Mouse (Mus musculus) lung, postnatal 0 days (tissue): ENCODE data around the gene St6gal1. TPM values are rescaled to one million over a fixed set of nuclear protein-coding genes. Genes with fewer than 3 reads are reported as not detected.

Experiments
- ATAC-seq: fragments of 200-750 bp; cut with Nextera tagmentation; 2 replicates; pipeline ENCODE4 v1.8.0; 2017; ENCODE audit warnings: moderate library complexity
- DNase-seq: peaks from one replicate; pipeline ENCODE4 v3.0.0-alpha.2; 2016; ENCODE audit warnings: low spot score
- H3K27ac ChIP-seq: fragments of 300-500 bp; sonication (generic); 2 replicates; pipeline ENCODE4 v1.5.1; 2014; ENCODE audit warnings: antibody characterized with exemption, mild to moderate bottlenecking, low read length, mixed read lengths
- H3K27me3 ChIP-seq: fragments of 300-500 bp; sonication (generic); replicated peaks from 2 replicates; pipeline ENCODE4 v1.6.1; 2014; ENCODE audit warnings: low read length, mixed read lengths; ENCODE audit not compliant: insufficient read depth
- H3K36me3 ChIP-seq: fragments of 300-500 bp; sonication (generic); 2 replicates; pipeline ENCODE4 v1.6.1; 2014; ENCODE audit warnings: low read length, mixed read lengths; ENCODE audit not compliant: insufficient read depth
- H3K4me1 ChIP-seq: fragments of 300-500 bp; sonication (generic); 2 replicates; pipeline ENCODE4 v1.6.1; 2014; ENCODE audit warnings: antibody characterized with exemption, low read depth, low read length, mixed read lengths; ENCODE audit not compliant: insufficient read depth
- H3K4me2 ChIP-seq: fragments of 300-500 bp; sonication (generic); replicated peaks from 2 replicates; pipeline ENCODE4 v1.6.1; 2014; ENCODE audit warnings: low read depth, mild to moderate bottlenecking, low read length, moderate library complexity, mixed read lengths
- H3K4me3 ChIP-seq: fragments of 300-500 bp; sonication (generic); 2 replicates; pipeline ENCODE4 v1.5.1; 2014; ENCODE audit warnings: low read depth, low read length
- H3K9ac ChIP-seq: fragments of 300-500 bp; sonication (generic); replicated peaks from 2 replicates; pipeline ENCODE4 v1.6.1; 2014; ENCODE audit warnings: low read depth, mild to moderate bottlenecking
- H3K9me3 ChIP-seq: fragments of 300-500 bp; sonication (generic); 2 replicates; pipeline ENCODE4 v1.6.1; 2016; ENCODE audit warnings: low read length, mixed read lengths
- CTCF ChIP-seq: IDR thresholded peaks from 2 replicates; pipeline ENCODE4 v1.5.1; 2016; ENCODE audit warnings: antibody characterized with exemption, mild to moderate bottlenecking
- EP300 ChIP-seq: IDR thresholded peaks from 2 replicates; pipeline ENCODE4 v1.6.1; 2016; ENCODE audit warnings: antibody characterized with exemption, mild to moderate bottlenecking, control low read depth
- WGBS: fragments of 180-500 bp; shearing (Covaris S2); extraction: QIAGEN DNeasy Blood & Tissue Kit; methylation state at CpG from one replicate; pipeline ENCODE4 v1.1.7; 2014; 5-methylcytosine and 5-hydroxymethylcytosine counted together
- polyA plus RNA-seq: library from polyadenylated mRNA; unstranded; fragments of >200 nt; fragmentation: Nextera tagmentation; extraction: Ambion mirVana; gene quantifications from 2 replicates; pipeline ENCODE4 v1.2.1, GENCODE M21; 2015

The St6gal1 gene
- polyA plus RNA-seq, 1 experiment from 2014 or later, result 46.4 TPM

DNA sequence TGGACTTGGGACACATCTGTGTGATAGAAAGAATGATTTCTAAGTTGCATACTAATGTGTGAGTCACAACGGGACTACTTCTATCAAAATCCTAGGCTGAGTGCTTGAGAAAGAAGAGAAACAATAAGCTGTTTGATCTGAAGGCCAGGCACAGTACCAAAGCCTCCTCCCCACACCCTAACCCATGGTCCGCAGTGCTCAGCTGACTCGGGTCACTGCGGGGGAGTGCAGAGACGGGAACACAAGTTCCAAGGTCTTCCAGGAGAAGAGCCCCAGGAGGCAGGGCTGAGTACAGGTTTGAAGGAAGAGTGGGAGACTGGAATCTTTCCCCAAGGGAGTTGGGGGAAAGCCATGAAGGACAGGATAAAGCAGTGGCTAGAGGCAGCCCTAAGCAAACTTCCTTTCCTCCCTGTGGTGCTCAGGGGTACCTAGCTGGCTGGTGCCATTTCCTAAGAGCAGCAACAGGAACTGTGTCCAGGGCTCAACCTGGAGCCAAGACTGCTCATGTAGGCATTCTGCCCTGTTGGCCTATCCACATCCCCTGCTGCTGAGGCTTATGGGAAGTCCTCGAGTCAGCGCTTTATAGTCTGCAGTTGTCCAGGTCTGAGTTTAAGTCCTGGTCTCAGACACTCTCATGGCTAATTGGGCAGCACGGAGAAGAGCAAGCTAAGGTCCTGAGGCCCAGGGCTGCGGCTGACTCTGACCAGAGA is 48.1 kb downstream of the St6gal1 start:
- H3K4me3 ChIP-seq, result no peak overlapping the region
- no peak overlapping the region for H3K4me2 ChIP-seq
- H3K27me3 ChIP-seq, result no peaks in the 10 kb centered on the region
- TF ChIP-seq CTCF, result no peak
- TF ChIP-seq EP300, result no peak
- H3K27ac ChIP-seq, result peak overlapping the region; percentile 59
- peak; percentile 29; the same call in 1 of the 2 replicates for ATAC-seq
- H3K36me3 ChIP-seq, result no peaks in the 10 kb centered on the region
- 53% methylated on average over 9 of the region's 9 CpGs for WGBS
- no peaks in the 10 kb centered on the region for H3K9me3 ChIP-seq
- H3K9ac ChIP-seq, result no peak overlapping the region
- DNase-seq, result no peak
- peaks cover 29% of the 10 kb centered on the region for H3K4me1 ChIP-seq

DNA sequence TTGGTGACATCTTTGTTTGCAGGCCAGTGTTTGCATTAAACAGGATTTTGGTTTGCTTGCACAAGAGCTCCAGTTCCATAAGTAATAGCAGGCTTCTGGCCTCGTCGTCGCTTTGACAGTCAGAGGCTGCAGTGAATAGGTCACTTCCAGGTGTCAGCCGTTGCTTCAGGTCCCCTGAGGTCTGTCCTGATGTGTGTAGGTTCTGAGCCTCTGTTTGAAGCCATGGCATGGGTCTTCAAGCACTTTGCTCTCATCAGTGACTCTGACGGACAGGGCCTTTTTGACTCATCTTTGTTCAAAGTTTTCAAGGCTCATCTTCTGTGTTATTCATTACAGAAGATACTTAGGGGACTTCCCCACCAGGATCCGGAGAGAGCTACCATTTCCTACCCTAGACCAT is 49.5 kb downstream of the St6gal1 start:
- no peak overlapping the region for H3K27ac ChIP-seq

DNA sequence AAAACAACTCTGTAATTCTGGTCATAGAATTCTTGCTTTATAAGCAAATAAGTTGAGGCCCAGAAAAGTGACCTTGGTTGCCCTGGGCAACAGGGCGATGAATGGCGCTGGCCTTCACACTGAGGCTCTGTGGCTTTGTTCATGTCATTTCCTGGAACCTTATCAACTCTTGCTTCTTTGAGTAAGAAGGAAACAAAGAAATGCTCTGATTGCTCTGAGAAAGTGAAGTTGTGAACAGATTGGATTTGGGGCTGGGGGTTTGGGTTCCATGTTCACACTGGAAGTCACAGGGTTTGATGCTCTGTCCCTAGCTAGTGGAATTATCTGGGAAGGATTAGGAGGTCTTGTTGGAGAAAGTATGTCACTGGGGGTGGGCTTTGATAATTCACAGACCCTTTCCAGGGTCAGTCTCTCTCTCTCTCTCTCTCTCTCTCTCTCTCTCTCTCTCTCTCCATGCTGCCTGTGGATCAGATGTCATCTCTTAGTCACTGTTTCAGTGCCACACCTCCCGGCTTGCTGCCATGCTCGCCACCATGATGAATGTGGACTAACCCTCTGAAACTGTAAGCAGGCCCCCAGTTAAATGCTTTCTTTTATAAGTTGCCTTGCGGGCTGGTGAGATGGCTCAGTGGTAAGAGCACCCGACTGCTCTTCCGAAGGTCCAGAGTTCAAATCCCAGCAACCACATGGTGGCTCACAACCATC is 50.2 kb downstream of the St6gal1 start:
- DNase-seq (no peak), ATAC-seq (no peak)
- no peaks in the 10 kb centered on the region for H3K9me3 ChIP-seq
- H3K36me3 ChIP-seq, result no peaks in the 10 kb centered on the region
- 87% methylated on average over 7 of the region's 7 CpGs for WGBS
- H3K4me1 ChIP-seq, result peaks cover 23% of the 10 kb centered on the region
- no peak for TF ChIP-seq EP300
- TF ChIP-seq CTCF, result no peak
- H3K9ac ChIP-seq, result no peak overlapping the region
- no peak overlapping the region for H3K4me2 ChIP-seq
- H3K27ac ChIP-seq, result no peak overlapping the region
- H3K27me3 ChIP-seq, result no peaks in the 10 kb centered on the region
- H3K4me3 ChIP-seq, result no peak overlapping the region

More for the DNA sequence above, 49.5 kb downstream of the St6gal1 start:
- Histone ChIP-seq H3K9me3 (no peaks in the 10 kb centered on the region), H3K27me3 (no peaks in the 10 kb centered on the region), H3K4me2 (no peak overlapping the region), H3K36me3 (no peaks in the 10 kb centered on the region), H3K4me1 (peaks cover 29% of the 10 kb centered on the region), H3K4me3 (no peak overlapping the region), H3K9ac (no peak overlapping the region)
- no peak for ATAC-seq
- TF ChIP-seq CTCF, result no peak
- no peak for TF ChIP-seq EP300
- no peak for DNase-seq
- 58% methylated on average over 6 of the region's 6 CpGs for WGBS

DNA sequence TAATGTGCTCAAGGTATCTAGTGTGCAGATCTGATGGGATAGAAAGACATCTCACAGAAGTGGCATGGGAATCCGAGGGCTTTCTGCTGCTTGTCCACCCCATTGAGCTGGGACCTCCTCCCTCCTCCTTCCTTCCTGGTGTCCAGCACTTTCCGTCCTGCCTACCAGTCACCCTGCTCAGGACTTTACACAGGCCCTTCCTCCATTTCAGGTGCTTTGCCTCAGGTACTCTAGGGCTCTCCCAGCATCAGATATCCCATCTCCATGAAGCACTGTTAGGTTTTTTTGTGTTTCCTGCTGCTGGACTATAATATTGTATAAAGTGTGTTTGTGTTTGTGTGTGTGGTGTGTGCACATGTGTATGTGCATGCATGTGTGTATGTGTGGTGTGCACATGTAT is 51.1 kb downstream of the St6gal1 start:
- Histone ChIP-seq H3K27me3 (no peaks in the 10 kb centered on the region), H3K4me2 (no peak overlapping the region), H3K4me3 (no peak overlapping the region), H3K9ac (no peak overlapping the region), H3K36me3 (no peaks in the 10 kb centered on the region), H3K27ac (no peak overlapping the region), H3K4me1 (peaks cover 14% of the 10 kb centered on the region; the same call in 1 of the 2 replicates), H3K9me3 (no peaks in the 10 kb centered on the region)
- DNase-seq (no peak), ATAC-seq (no peak)
- WGBS, result 64% methylated on average over 2 of the region's 2 CpGs
- TF ChIP-seq EP300, result no peak
- no peak for TF ChIP-seq CTCF

DNA sequence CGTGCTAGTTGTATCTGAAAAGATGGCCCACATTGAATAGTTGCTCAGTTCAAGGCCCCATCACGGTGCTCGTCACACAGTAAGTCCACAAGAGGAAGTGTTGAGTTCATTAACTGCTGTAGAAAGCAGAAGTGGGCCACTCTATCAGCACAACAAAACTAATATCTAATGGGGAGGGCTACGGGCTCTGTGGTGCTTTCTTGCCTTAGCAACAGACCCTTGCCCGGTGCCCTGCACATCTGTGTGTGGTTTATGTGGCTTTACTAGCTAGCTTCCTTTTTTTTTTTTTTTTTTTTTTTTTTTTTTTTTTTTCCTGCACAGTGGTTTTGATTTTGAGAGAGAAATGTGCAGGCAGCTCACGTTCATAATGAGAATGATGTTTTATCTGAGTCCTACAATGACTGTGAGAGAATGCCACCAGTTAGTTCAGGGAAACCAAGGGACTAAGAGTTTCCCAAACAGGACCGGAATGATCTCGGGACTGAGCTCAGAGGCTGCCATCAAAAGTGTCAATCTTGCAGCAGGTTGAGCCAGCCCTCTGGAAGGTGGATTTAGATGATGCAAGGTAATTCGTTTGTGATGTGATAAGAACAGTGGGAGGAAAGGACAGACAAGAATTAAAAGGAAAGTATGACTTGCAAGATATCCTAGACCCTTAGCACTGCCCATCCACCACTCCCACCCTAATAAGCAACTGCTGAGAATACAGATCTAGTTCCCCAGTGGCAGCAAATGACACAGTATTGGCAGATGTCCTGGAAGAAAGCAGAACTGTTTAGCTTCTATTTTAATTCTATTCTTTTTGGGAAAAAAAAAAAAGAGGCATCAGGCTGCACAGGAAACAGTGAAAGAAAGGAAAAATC is 55.6 kb downstream of the St6gal1 start:
- no peaks in the 10 kb centered on the region for H3K9me3 ChIP-seq
- ATAC-seq (peak; percentile 28; the same call in 1 of the 2 replicates), DNase-seq (no peak)
- H3K4me2 ChIP-seq, result no peak overlapping the region
- no peak overlapping the region for H3K4me3 ChIP-seq
- H3K36me3 ChIP-seq, result no peaks in the 10 kb centered on the region
- no peaks in the 10 kb centered on the region for H3K27me3 ChIP-seq
- 0 out of 2 replicates have a peak overlapping the region, but pooled peaks have one; percentile 5 for H3K27ac ChIP-seq
- no peaks in the 10 kb centered on the region for H3K4me1 ChIP-seq
- no peak overlapping the region for H3K9ac ChIP-seq
- no peak for TF ChIP-seq EP300
- WGBS, result 50% methylated on average over 9 of the region's 9 CpGs

DNA sequence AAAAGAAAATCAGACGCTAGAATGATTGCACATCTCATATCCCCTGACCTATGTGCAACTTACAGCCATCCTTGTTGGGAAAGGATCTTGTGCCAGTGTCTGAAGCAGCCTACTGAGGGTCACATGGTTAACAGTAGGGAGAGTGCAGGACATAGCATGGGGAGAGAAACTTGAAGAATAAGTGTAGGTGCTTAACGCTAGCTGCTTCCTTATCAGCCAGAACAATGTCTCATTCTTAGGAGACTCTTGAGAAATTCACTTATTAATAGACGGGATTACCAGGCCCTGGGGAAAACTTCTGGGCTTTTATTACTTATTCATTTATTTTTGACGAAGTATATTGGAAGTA is 56.2 kb downstream of the St6gal1 start:
- H3K27ac ChIP-seq, result no peak overlapping the region
- TF ChIP-seq EP300 (no peak), CTCF (no peak)
- H3K36me3 ChIP-seq, result no peaks in the 10 kb centered on the region
- H3K27me3 ChIP-seq, result no peaks in the 10 kb centered on the region
- H3K4me2 ChIP-seq, result no peak overlapping the region
- H3K4me1 ChIP-seq, result no peaks in the 10 kb centered on the region
- ATAC-seq (peak; percentile 63), DNase-seq (peak; percentile 52)
- no peak overlapping the region for H3K9ac ChIP-seq
- H3K9me3 ChIP-seq, result no peaks in the 10 kb centered on the region
- 44% methylated on average over 4 of the region's 4 CpGs for WGBS
- H3K4me3 ChIP-seq, result no peak overlapping the region
